12 mouse cellular contexts compared by ENCODE assay signal in the genomic region with DNA sequence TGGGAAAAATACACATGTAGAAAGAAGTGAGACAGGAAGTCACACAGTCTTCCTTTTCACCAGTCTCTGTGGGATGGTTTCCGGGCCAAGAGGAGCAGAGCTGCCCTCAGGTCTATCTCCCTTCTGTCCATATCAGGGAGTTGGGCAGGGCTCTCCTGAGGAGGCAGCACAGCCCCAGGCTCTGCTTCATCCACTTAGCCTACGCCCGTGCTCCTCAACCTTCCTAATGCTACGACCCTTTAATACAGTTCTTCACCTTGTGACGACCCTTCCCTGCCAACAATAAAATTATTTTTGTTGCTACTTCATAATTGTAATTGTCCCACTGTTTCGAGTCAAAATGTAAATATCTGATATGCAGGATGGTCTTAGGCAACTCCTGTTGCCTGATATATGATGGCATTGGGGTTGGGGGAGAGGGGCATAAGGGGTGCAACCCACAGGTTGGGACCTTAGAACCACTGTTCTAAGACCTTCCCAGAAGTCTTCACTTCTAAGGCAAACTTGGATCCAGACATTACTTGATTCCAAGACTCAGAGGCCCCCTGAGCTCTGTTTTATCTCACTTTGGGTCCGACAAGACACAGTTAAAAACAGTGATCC. TPM values are rescaled to one million over a fixed set of nuclear protein-coding genes. Genes with fewer than 3 reads are reported as not detected.
A peak's percentile ranks its signal among the peaks of the same experiment; 100 is the strongest.
DNase-seq lines count a peak whose midpoint lies in the region; ATAC-seq lines count a peak whose summit lies in the region.
"Not testable (repeated sequence)": the region's sequence is repeated elsewhere in the genome, so short reads cannot be mapped to it uniquely, and the experiment has no call there.
"Had no signal": no experiment of that assay in that cellular context is flagged by ENCODE, and none has a peak within 500 bp of the region (broad histone marks: within the 10 kb centered on the region; RNA-seq: fewer than 3 reads in every experiment).

No protein-coding gene starts in this region.

- not testable (repeated sequence) for H3K4me1 ChIP-seq in forebrain, embryonic 12.5 days; heart, embryonic 15.5 days (replicated peaks); intestine, embryonic 16.5 days (ENCODE audit: control insufficient read depth, insufficient read depth, low read length); limb, embryonic 15.5 days; midbrain, embryonic 14.5 days (ENCODE audit: control insufficient read depth, insufficient read depth, low read length); stomach, embryonic 15.5 days

- H3K36me3 ChIP-seq in forebrain, embryonic 12.5 days (replicated peaks); heart, embryonic 15.5 days; intestine, embryonic 16.5 days (ENCODE audit: control insufficient read depth, insufficient read depth, low read length); limb, embryonic 15.5 days; midbrain, embryonic 14.5 days (ENCODE audit: control insufficient read depth, insufficient read depth, low read length); stomach, embryonic 15.5 days: not testable (repeated sequence)

- WGBS in forebrain, embryonic 12.5 days = 81% methylated on average over 7 of the region's 7 CpGs
- 73% methylated on average over 7 of the region's 7 CpGs for WGBS in heart, embryonic 15.5 days
- 84% methylated on average over 7 of the region's 7 CpGs for WGBS in intestine, embryonic 16.5 days
- 81% methylated on average over 7 of the region's 7 CpGs for WGBS in limb, embryonic 15.5 days
- WGBS in midbrain, embryonic 14.5 days = 81% methylated on average over 7 of the region's 7 CpGs
- 82% methylated on average over 7 of the region's 7 CpGs for WGBS in stomach, embryonic 15.5 days

- H3K27ac ChIP-seq in forebrain, embryonic 12.5 days; heart, embryonic 15.5 days; intestine, embryonic 16.5 days (ENCODE audit: low read length); limb, embryonic 15.5 days; midbrain, embryonic 14.5 days (replicated peaks; ENCODE audit: low read depth, low read length); stomach, embryonic 15.5 days: not testable (repeated sequence)

- H3K9ac ChIP-seq in forebrain, embryonic 12.5 days; heart, embryonic 15.5 days; intestine, embryonic 16.5 days (ENCODE audit: low read depth, low read length); limb, embryonic 15.5 days; midbrain, embryonic 14.5 days (replicated peaks; ENCODE audit: low read length); stomach, embryonic 15.5 days: not testable (repeated sequence)

- not testable (repeated sequence) for H3K4me2 ChIP-seq in forebrain, embryonic 12.5 days; heart, embryonic 15.5 days; intestine, embryonic 16.5 days (ENCODE audit: low read depth, low read length); limb, embryonic 15.5 days; midbrain, embryonic 14.5 days (ENCODE audit: low read length); stomach, embryonic 15.5 days

- ATAC-seq in forebrain, embryonic 12.5 days (ENCODE audit: low FRiP score) = peak; percentile 41; the same call in 1 of the 2 replicates
- peak; percentile 47; the same call in 1 of the 2 replicates for ATAC-seq in heart, embryonic 15.5 days (replicated peaks; ENCODE audit: insufficient number of reproducible peaks, insufficient read depth, low FRiP score, low read depth)
- peak; percentile 53 for ATAC-seq in intestine, embryonic 16.5 days
- peak; percentile 76; the same call in 1 of the 2 replicates for ATAC-seq in limb, embryonic 15.5 days (ENCODE audit: insufficient number of reproducible peaks, low FRiP score, low TSS enrichment, low read depth)
- peak; percentile 76 for ATAC-seq in midbrain, embryonic 14.5 days (ENCODE audit: low FRiP score, low TSS enrichment)
- ATAC-seq in stomach, embryonic 15.5 days (ENCODE audit: insufficient read depth, low FRiP score, low read depth) = peak; percentile 63; the same call in 1 of the 2 replicates

- H3K4me3 ChIP-seq in forebrain, embryonic 12.5 days (replicated peaks); heart, embryonic 15.5 days; intestine, embryonic 16.5 days (ENCODE audit: low read length); limb, embryonic 15.5 days; midbrain, embryonic 14.5 days (replicated peaks; ENCODE audit: low read depth, low read length); stomach, embryonic 15.5 days (replicated peaks): not testable (repeated sequence)

- H3K27me3 ChIP-seq in forebrain, embryonic 12.5 days; heart, embryonic 15.5 days; intestine, embryonic 16.5 days (replicated peaks; ENCODE audit: control insufficient read depth, insufficient read depth, low read length); limb, embryonic 15.5 days; midbrain, embryonic 14.5 days (ENCODE audit: control insufficient read depth, insufficient read depth, low read length); stomach, embryonic 15.5 days (replicated peaks): not testable (repeated sequence)

- not testable (repeated sequence) for H3K9me3 ChIP-seq in forebrain, embryonic 12.5 days; heart, embryonic 15.5 days (replicated peaks); intestine, embryonic 16.5 days (ENCODE audit: control insufficient read depth, low read length); limb, embryonic 15.5 days; midbrain, embryonic 14.5 days (ENCODE audit: control insufficient read depth, low read length); stomach, embryonic 15.5 days

- DNase-seq in NIH3T3 (ENCODE audit: low read depth) = peak; percentile 19
- not testable (repeated sequence) for DNase-seq in midbrain, embryonic 14.5 days

RNA-seq across cellular contexts. Expression of a gene that starts 16.0 kb away (rescaled TPM):
- polyA plus RNA-seq in forebrain, embryonic 12.5 days (2016; fragmentation: Nextera tagmentation; extraction: Ambion mirVana) = 0.15 TPM in 1 of 2 replicates, not detected in the other
- not detected in 2 replicates for polyA plus RNA-seq in heart, embryonic 15.5 days (2015; fragmentation: Nextera tagmentation; extraction: Ambion mirVana)
- polyA plus RNA-seq in intestine, embryonic 16.5 days (2015; fragmentation: Nextera tagmentation; extraction: Ambion mirVana) = 0.11 TPM in 2 replicates
- polyA plus RNA-seq in limb, embryonic 15.5 days (2015; fragmentation: Nextera tagmentation; extraction: Ambion mirVana) = not detected in 2 replicates
- polyA plus RNA-seq in midbrain, embryonic 14.5 days (2014; fragmentation: Nextera tagmentation; extraction: Ambion mirVana) = 0.17 TPM in 1 of 2 replicates, not detected in the other
- polyA plus RNA-seq in stomach, embryonic 15.5 days (2015; fragmentation: Nextera tagmentation; extraction: Ambion mirVana) = 0.08 TPM in 1 of 2 replicates, not detected in the other
- polyA plus RNA-seq: embryonic facial prominence, embryonic 10.5 days; forebrain, embryonic 15.5 days; liver, embryonic 15.5 days; myocyte; small intestine, adult 2 months had no signal
